Mouse (Mus musculus) C2C12 (cell line): ENCODE results near the gene Polr2e. TPM values are rescaled to one million over a fixed set of nuclear protein-coding genes. Genes with fewer than 3 reads are reported as not detected.

ENCODE experiments used
- H3K27me3 ChIP-seq: one replicate; pipeline ENCODE4 v1.6.1; 2011; ENCODE audit not compliant: control insufficient read depth, insufficient read depth, insufficient read length
- H3K36me3 ChIP-seq: one replicate; pipeline ENCODE4 v1.6.1; 2011; ENCODE audit not compliant: control insufficient read depth, insufficient read depth
- H3K4me3 ChIP-seq: one replicate; pipeline ENCODE4 v1.5.1; 2011; ENCODE audit warnings: mild to moderate bottlenecking, control low read depth; ENCODE audit not compliant: poor library complexity, insufficient read depth, severe bottlenecking
- H3K79me2 ChIP-seq: one replicate; pipeline ENCODE4 v1.6.1; 2011; ENCODE audit not compliant: control insufficient read depth, insufficient read depth
- H3K79me3 ChIP-seq: one replicate; pipeline ENCODE4 v1.6.1; 2011; ENCODE audit warnings: low read depth, control low read depth
- H3ac ChIP-seq: one replicate; pipeline ENCODE3; 2011; ENCODE audit warnings: low read depth; ENCODE audit not compliant: control insufficient read depth, insufficient read length
- CEBPB ChIP-seq: IDR thresholded peaks from one replicate; pipeline ENCODE4 v1.6.1; 2011; ENCODE audit warnings: low read depth, mild to moderate bottlenecking, control low read depth, moderate library complexity
- CTCF ChIP-seq: IDR thresholded peaks from one replicate; pipeline ENCODE4 v1.5.1; 2011; ENCODE audit not compliant: control insufficient read depth, insufficient read depth, insufficient read length
- FOSL1 ChIP-seq: IDR thresholded peaks from one replicate; pipeline ENCODE4 v1.8.0; 2011; ENCODE audit warnings: mild to moderate bottlenecking, low read length; ENCODE audit not compliant: poor library complexity, insufficient read depth, severe bottlenecking
- MAX ChIP-seq: IDR thresholded peaks from one replicate; pipeline ENCODE4 v1.6.1; 2011; ENCODE audit warnings: mild to moderate bottlenecking, control low read depth
- MYOD1 ChIP-seq: IDR thresholded peaks from one replicate; pipeline ENCODE4 v1.6.1; 2011; ENCODE audit warnings: low read depth; ENCODE audit not compliant: control insufficient read depth, insufficient read length
- MYOG ChIP-seq: IDR thresholded peaks from one replicate; pipeline ENCODE4 v1.6.1; 2011; ENCODE audit not compliant: control insufficient read depth, insufficient read length; ENCODE audit errors: extremely low read depth
- USF1 ChIP-seq: IDR thresholded peaks from one replicate; pipeline ENCODE4 v1.6.1; 2011; ENCODE audit warnings: low read depth, mild to moderate bottlenecking, control low read depth, moderate library complexity
- polyA plus RNA-seq: library from polyadenylated mRNA; unstranded; fragments of >200 nt; fragmentation: generic; extraction: Trizol; gene quantifications from one replicate; pipeline ENCODE4 v1.2.1, GENCODE M21; 2012; ENCODE audit warnings: missing spikeins

The Polr2e gene
- polyA plus RNA-seq, 1 experiment = 269 TPM

- no peak for TF ChIP-seq MYOG
- TF ChIP-seq MYOD1 = no peak
- no peak for TF ChIP-seq CTCF
- no peak for TF ChIP-seq FOSL1
- no peak for TF ChIP-seq MAX
- no peak for TF ChIP-seq CEBPB
- no peak for TF ChIP-seq USF1
- Histone ChIP-seq H3K79me3 (no peaks in the 10 kb centered on the region), H3K27me3 (no peaks in the 10 kb centered on the region), H3K79me2 (no peaks in the 10 kb centered on the region), H3K4me3 (no peak overlapping the region), H3ac (no peak overlapping the region), H3K36me3 (no peaks in the 10 kb centered on the region)
Measured at GRCm38 (mm10) chr10:80022806-80023205, 16.8 kb downstream of the Polr2e start.

GRCm38 (mm10) chr10:80022164-80022563 lies 17.4 kb downstream of the Polr2e start:
- Histone ChIP-seq H3K79me3 (no peaks in the 10 kb centered on the region), H3ac (no peak overlapping the region), H3K79me2 (no peaks in the 10 kb centered on the region), H3K36me3 (no peaks in the 10 kb centered on the region), H3K27me3 (no peaks in the 10 kb centered on the region), H3K4me3 (no peak overlapping the region)
- no peak for TF ChIP-seq CEBPB
- no peak for TF ChIP-seq USF1
- TF ChIP-seq FOSL1 = no peak
- TF ChIP-seq MYOG = no peak
- no peak for TF ChIP-seq MYOD1
- no peak for TF ChIP-seq MAX
- no peak for TF ChIP-seq CTCF

- H3K4me3 ChIP-seq = no peak overlapping the region
- H3K36me3 ChIP-seq = no peaks in the 10 kb centered on the region
- TF ChIP-seq CTCF = no peak
- no peak for TF ChIP-seq FOSL1
- no peak for TF ChIP-seq MYOD1
- TF ChIP-seq CEBPB = no peak
- TF ChIP-seq MYOG = no peak
- no peak for TF ChIP-seq MAX
- no peak for TF ChIP-seq USF1
- no peaks in the 10 kb centered on the region for H3K79me2 ChIP-seq
- H3K79me3 ChIP-seq = no peaks in the 10 kb centered on the region
- H3ac ChIP-seq = no peak overlapping the region
- no peaks in the 10 kb centered on the region for H3K27me3 ChIP-seq
Measured at GRCm38 (mm10) chr10:80021320-80021641, 18.3 kb downstream of the Polr2e start.

GRCm38 (mm10) chr10:80020603-80021319 lies 18.8 kb downstream of the Polr2e start:
- TF ChIP-seq CTCF (no peak), CEBPB (no peak), USF1 (no peak), MYOG (no peak), FOSL1 (no peak), MYOD1 (no peak), MAX (no peak)
- Histone ChIP-seq H3K4me3 (no peak overlapping the region), H3ac (no peak overlapping the region), H3K79me3 (no peaks in the 10 kb centered on the region), H3K36me3 (no peaks in the 10 kb centered on the region), H3K79me2 (no peaks in the 10 kb centered on the region), H3K27me3 (no peaks in the 10 kb centered on the region)

- H3K4me3 ChIP-seq = no peak overlapping the region
- H3K36me3 ChIP-seq = peaks cover 4% of the 10 kb centered on the region
- H3K79me2 ChIP-seq = no peaks in the 10 kb centered on the region
- H3ac ChIP-seq = no peak overlapping the region
- H3K27me3 ChIP-seq = no peaks in the 10 kb centered on the region
- TF ChIP-seq MYOD1 = no peak
- no peak for TF ChIP-seq CTCF
- no peak for TF ChIP-seq USF1
- no peak for TF ChIP-seq CEBPB
- TF ChIP-seq MAX = no peak
- TF ChIP-seq FOSL1 = no peak
- TF ChIP-seq MYOG = no peak
- no peaks in the 10 kb centered on the region for H3K79me3 ChIP-seq
Measured at GRCm38 (mm10) chr10:80020191-80020590, 19.4 kb downstream of the Polr2e start.

- TF ChIP-seq USF1 (no peak), MYOD1 (no peak), FOSL1 (no peak), MAX (no peak), CEBPB (no peak), MYOG (no peak), CTCF (no peak)
- Histone ChIP-seq H3K79me3 (no peaks in the 10 kb centered on the region), H3ac (no peak overlapping the region), H3K79me2 (no peaks in the 10 kb centered on the region), H3K36me3 (peaks cover 5% of the 10 kb centered on the region), H3K4me3 (no peak overlapping the region), H3K27me3 (no peaks in the 10 kb centered on the region)
Measured at GRCm38 (mm10) chr10:80019471-80020131, 20.0 kb downstream of the Polr2e start.
